ENCODE assay signal across 17 mouse cellular contexts in the genomic region with DNA sequence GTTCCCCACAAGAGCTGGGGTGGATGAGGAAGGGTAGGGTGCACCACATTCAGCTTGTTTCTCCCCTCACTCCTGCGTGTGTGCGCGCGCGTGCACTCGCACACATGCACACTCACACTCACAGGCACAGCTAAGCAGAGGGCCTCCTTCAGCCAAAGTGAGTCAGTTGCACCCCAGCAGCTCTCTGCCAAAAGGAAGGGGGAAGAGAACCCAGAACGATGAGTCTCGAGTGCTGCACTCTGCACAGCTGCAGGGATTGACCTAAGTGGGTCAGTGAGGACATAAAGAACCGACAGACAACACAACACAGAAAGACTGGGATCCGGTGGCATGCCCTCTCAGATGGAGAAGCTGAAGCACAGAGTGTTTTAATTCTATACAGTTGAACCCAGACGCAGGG. TPM values are rescaled to one million over a fixed set of nuclear protein-coding genes. Genes with fewer than 3 reads are reported as not detected.
DNase-seq lines count a peak whose midpoint lies in the region; ATAC-seq and TF ChIP-seq lines count a peak whose summit lies in the region.
"Had no signal": no experiment of that assay in that cellular context is flagged by ENCODE, and none has a peak within 500 bp of the region (broad histone marks: within the 10 kb centered on the region; RNA-seq: fewer than 3 reads in every experiment).

No protein-coding gene starts in this region.

- no peak for DNase-seq in frontal cortex, postnatal 14 days (ENCODE audit: low spot score in 2 of 2)
- peak; percentile 41 for DNase-seq in kidney, postnatal 0 days (ENCODE audit: low spot score)
- no peak for DNase-seq in kidney, postnatal 25 days
- no peak for DNase-seq in neural tube, embryonic 10.5 days (ENCODE audit: extremely low spot score, low spot score)
- DNase-seq: adrenal gland, postnatal 25 days; cerebellum, adult 9-10 months; gastrocnemius, adult 2 months; heart, postnatal 4 days; kidney, adult 11 months; lung, postnatal 4 days had no signal

- peak; percentile 21 for ATAC-seq in frontal cortex, adult (ENCODE audit: low TSS enrichment)
- ATAC-seq in kidney, postnatal 0 days (replicated peaks; ENCODE audit: low FRiP score, low read depth) = no peak
- ATAC-seq in neural tube, embryonic 15.5 days (ENCODE audit: low FRiP score) = no peak
- ATAC-seq: CD4-positive, CD25-positive, alpha-beta regulatory T cell, adult 4 months; hindbrain, embryonic 16.5 days had no signal

- WGBS in kidney, postnatal 0 days = 56% methylated on average over 11 of the region's 11 CpGs
- WGBS in neural tube, embryonic 15.5 days = 63% methylated on average over 11 of the region's 11 CpGs
- 34% methylated on average over 11 of the region's 11 CpGs for WGBS in small intestine, adult 2 months

- no peaks in the 10 kb centered on the region for H3K9me3 ChIP-seq in kidney, postnatal 0 days (replicated peaks; ENCODE audit: low read length)
- H3K9me3 ChIP-seq in neural tube, embryonic 15.5 days (replicated peaks) = no peaks in the 10 kb centered on the region
- H3K9me3 ChIP-seq: embryonic facial prominence, embryonic 15.5 days; heart, embryonic 10.5 days had no signal

- no peak overlapping the region for H3K9ac ChIP-seq in kidney, postnatal 0 days (ENCODE audit: low read depth, low read length)
- no peak overlapping the region for H3K9ac ChIP-seq in neural tube, embryonic 15.5 days (replicated peaks)
- H3K9ac ChIP-seq: embryonic facial prominence, embryonic 15.5 days had no signal

- no peak for TF ChIP-seq POLR2A in small intestine, adult 2 months (IDR thresholded peaks at IDR 0.05; ENCODE audit: low read depth, low read length)

- H3K4me2 ChIP-seq in kidney, postnatal 0 days (ENCODE audit: low read length) = no peak overlapping the region
- no peak overlapping the region for H3K4me2 ChIP-seq in neural tube, embryonic 15.5 days
- H3K4me2 ChIP-seq: embryonic facial prominence, embryonic 15.5 days had no signal

- H3K36me3 ChIP-seq in kidney, postnatal 0 days (ENCODE audit: insufficient read depth, low read length) = 0 out of 2 replicates have a peak, but pooled peaks cover 3% of the 10 kb centered on the region
- no peaks in the 10 kb centered on the region for H3K36me3 ChIP-seq in neural tube, embryonic 15.5 days
- H3K36me3 ChIP-seq in small intestine, adult 2 months (ENCODE audit: control insufficient read depth, insufficient read depth, low read length) = peaks cover 2% of the 10 kb centered on the region; the same call in 1 of the 2 replicates

- TF ChIP-seq CTCF in kidney, postnatal 0 days (IDR thresholded peaks at IDR 0.05; ENCODE audit: low read depth) = no peak
- TF ChIP-seq CTCF in small intestine, adult 2 months (IDR thresholded peaks at IDR 0.05; ENCODE audit: extremely low read depth, insufficient read length, insufficient replicate concordance, low read depth, low read length) = no peak

- H3K4me1 ChIP-seq in kidney, postnatal 0 days (replicated peaks; ENCODE audit: insufficient read depth, low read length) = 0 out of 2 replicates have a peak, but pooled peaks cover 13% of the 10 kb centered on the region
- H3K4me1 ChIP-seq in neural tube, embryonic 15.5 days = peaks cover 54% of the 10 kb centered on the region
- peaks cover 55% of the 10 kb centered on the region for H3K4me1 ChIP-seq in small intestine, adult 2 months (ENCODE audit: control insufficient read depth, insufficient read depth, insufficient read length, low read length)

- H3K27me3 ChIP-seq in kidney, postnatal 0 days (ENCODE audit: insufficient read depth, low read length) = no peaks in the 10 kb centered on the region
- no peaks in the 10 kb centered on the region for H3K27me3 ChIP-seq in neural tube, embryonic 15.5 days (replicated peaks)
- no peaks in the 10 kb centered on the region for H3K27me3 ChIP-seq in small intestine, adult 2 months (ENCODE audit: control insufficient read depth, insufficient read depth, low read length)
- H3K27me3 ChIP-seq: embryonic facial prominence, embryonic 15.5 days had no signal

- no peak overlapping the region for H3K4me3 ChIP-seq in kidney, postnatal 0 days (replicated peaks; ENCODE audit: low read depth, low read length)
- no peak overlapping the region for H3K4me3 ChIP-seq in neural tube, embryonic 15.5 days (replicated peaks)
- no peak overlapping the region for H3K4me3 ChIP-seq in small intestine, adult 2 months (ENCODE audit: low read depth, low read length)
- H3K4me3 ChIP-seq: embryonic facial prominence, embryonic 15.5 days; gastrocnemius, adult 2 months; heart, embryonic 10.5 days had no signal

- no peak overlapping the region for H3K27ac ChIP-seq in kidney, postnatal 0 days
- H3K27ac ChIP-seq in neural tube, embryonic 15.5 days (replicated peaks) = peak overlapping the region; percentile 41; the same call in 1 of the 2 replicates
- peak overlapping the region; percentile 41 for H3K27ac ChIP-seq in small intestine, adult 2 months (ENCODE audit: insufficient read depth, low read depth, low read length)
- H3K27ac ChIP-seq: embryonic facial prominence, embryonic 15.5 days; gastrocnemius, adult 2 months; heart, embryonic 10.5 days had no signal

RNA-seq across cellular contexts. Expression of gene Lrrc4, which starts 42.5 kb away (rescaled TPM):
- polyA plus RNA-seq in kidney, postnatal 0 days (2015; fragmentation: Nextera tagmentation; extraction: Ambion mirVana) = 0.66 and 0.80 TPM in 2 replicates
- 7.2 and 8.5 TPM in 2 replicates for polyA plus RNA-seq in neural tube, embryonic 15.5 days (2015; fragmentation: Nextera tagmentation; extraction: Ambion mirVana)
- 0.11 and 0.44 TPM in 2 replicates for polyA plus RNA-seq in small intestine, adult 2 months (2012; rRNA removed)
